Mouse (Mus musculus) liver, adult 2 months (tissue): ENCODE measurements at regions not wholly inside any gene's neighbourhood (a gene's known extent, or its start where the extent isn't known, plus 50 kb on each side); places are given as distances from the start of the nearest gene placed in this dataset.

Source experiments
- CTCF ChIP-seq: fragments of 200-500 bp; IDR thresholded peaks from 2 replicates; pipeline ENCODE4 v1.5.1; 2011; ENCODE audit warnings: low read depth, low read length, control low read depth
- POLR2A ChIP-seq: fragments of 200-500 bp; IDR thresholded peaks from 2 replicates; pipeline ENCODE4 v1.6.1; 2011; ENCODE audit warnings: low read length, control low read depth; ENCODE audit not compliant: insufficient read depth; ENCODE audit errors: extremely low read depth

- TF ChIP-seq CTCF (no peak), POLR2A (no peak)
These were observed 198.0 kb upstream of the Klf3 start for GRCm38 (mm10) chr5:64605171-64605570.
